Mouse (Mus musculus): ENCODE data around the gene Zfp976. TPM values are rescaled to one million over a fixed set of nuclear protein-coding genes. Genes with fewer than 3 reads are reported as not detected.

Zfp976 gene
- polyA plus RNA-seq, 1 experiment from 2014 or later = 2.9 TPM

Small RNAs within 50 kb of the gene (microRNA-seq; reads per million reads assigned to microRNA genes)
- gene Gm24938 = not detected

Other genes with a start within 250 kb of the Zfp976 start
- not detected in 2 replicates for gene 4933421I07Rik, start 194.5 kb downstream of the Zfp976 start, polyA plus RNA-seq (2015; fragmentation: Nextera tagmentation; extraction: Ambion mirVana)
- 12.4 and 14.1 TPM in 2 replicates for gene Zfp141, start 136.8 kb downstream of the Zfp976 start, polyA plus RNA-seq (2015; fragmentation: Nextera tagmentation; extraction: Ambion mirVana)
- not detected in 2 replicates for gene Gm21028, start 64.0 kb downstream of the Zfp976 start, polyA plus RNA-seq (2015; fragmentation: Nextera tagmentation; extraction: Ambion mirVana)
- 0.84 and 1.1 TPM in 2 replicates for gene Zfp977, start 50.0 kb downstream of the Zfp976 start, polyA plus RNA-seq (2015; fragmentation: Nextera tagmentation; extraction: Ambion mirVana)
- gene Zfp975, start 50.2 kb upstream of the Zfp976 start, polyA plus RNA-seq (2015; fragmentation: Nextera tagmentation; extraction: Ambion mirVana) = 5.4 and 6.4 TPM in 2 replicates
- not detected in 2 replicates for gene Gm17067, start 84.4 kb upstream of the Zfp976 start, polyA plus RNA-seq (2015; fragmentation: Nextera tagmentation; extraction: Ambion mirVana)
- gene Vmn2r62, start 150.9 kb upstream of the Zfp976 start, polyA plus RNA-seq (2015; fragmentation: Nextera tagmentation; extraction: Ambion mirVana) = not detected in 2 replicates
- not detected in 2 replicates for gene Gm2381, start 224.6 kb upstream of the Zfp976 start, polyA plus RNA-seq (2015; fragmentation: Nextera tagmentation; extraction: Ambion mirVana)

All from forebrain, embryonic 13.5 days (tissue).